Mouse (Mus musculus): ENCODE data around the gene Gp5.

Gene Gp5

DNA sequence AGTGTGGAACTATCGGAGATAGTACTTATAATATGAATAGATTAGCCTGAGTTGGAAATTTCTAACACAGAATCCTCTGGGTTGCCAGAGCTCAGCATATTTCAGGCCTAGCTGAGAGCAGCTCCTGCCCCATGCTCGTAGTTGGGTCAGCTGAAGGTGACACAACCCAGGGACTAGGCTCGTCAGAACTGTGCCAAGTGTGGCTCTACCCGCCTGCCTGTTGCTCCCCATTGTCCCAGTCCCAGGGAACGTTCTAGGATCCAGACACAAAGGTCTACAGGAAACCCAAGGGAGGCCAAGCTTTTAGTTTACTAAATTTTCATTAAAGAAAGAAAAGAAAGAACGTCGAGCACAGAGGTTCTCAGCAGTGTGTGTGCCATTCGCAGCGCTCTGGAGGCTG lies 49.2 kb downstream of the Gp5 start:
- Histone ChIP-seq H3K36me3 (ENCODE audit: insufficient read depth, low read length) (no peaks in the 10 kb centered on the region), H3K9me3 (ENCODE audit: low read length) (no peaks in the 10 kb centered on the region), H3K4me3 (replicated peaks; ENCODE audit: low read length) (no peak overlapping the region), H3K27me3 (ENCODE audit: insufficient read depth, low read length) (peaks cover 9% of the 10 kb centered on the region; the same call in 1 of the 2 replicates), H3K4me1 (replicated peaks; ENCODE audit: low read depth, low read length) (peaks cover 32% of the 10 kb centered on the region)
- TF ChIP-seq NANOG (IDR thresholded peaks at IDR 0.05; ENCODE audit: borderline replicate concordance, low read length) = no peak
- no peak for TF ChIP-seq CTCF (conservative IDR thresholded peaks at IDR 0.05; ENCODE audit: low read length)
- TF ChIP-seq POU5F1 (IDR thresholded peaks at IDR 0.05; ENCODE audit: borderline replicate concordance, low read length) = no peak

DNA sequence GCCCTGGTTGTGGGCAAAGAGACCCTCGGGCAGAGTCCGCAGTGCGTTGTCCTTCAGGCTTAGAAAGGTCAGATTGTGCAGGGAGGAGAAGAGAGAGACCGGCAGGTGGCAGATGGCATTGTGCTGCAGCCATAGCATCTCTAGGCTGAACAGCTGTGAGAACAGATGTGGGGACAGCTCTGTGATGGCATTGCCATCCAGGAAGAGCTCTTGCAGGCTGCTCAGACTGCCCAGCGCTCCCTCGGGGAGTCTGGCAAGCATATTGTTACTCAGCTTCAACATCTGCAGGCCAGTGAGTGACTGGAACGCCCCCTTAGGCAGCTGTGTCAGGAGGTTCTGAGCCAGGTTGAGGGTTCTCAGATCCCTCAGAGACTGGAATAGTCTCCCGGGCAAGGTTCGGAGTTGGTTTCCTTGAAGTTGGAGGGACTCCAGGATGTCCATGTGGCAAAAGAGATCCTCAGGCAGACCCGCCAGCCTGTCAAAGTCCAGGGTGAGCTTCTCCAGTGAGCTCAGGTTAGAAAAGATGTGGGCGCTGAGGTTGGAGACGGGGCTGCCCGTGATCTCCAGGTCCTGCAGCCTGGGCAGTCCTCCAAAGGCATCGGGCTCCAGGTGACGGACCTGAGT lies 50.5 kb downstream of the Gp5 start:
- TF ChIP-seq POU5F1 (IDR thresholded peaks at IDR 0.05; ENCODE audit: borderline replicate concordance, low read length) (no peak), NANOG (IDR thresholded peaks at IDR 0.05; ENCODE audit: borderline replicate concordance, low read length) (no peak), CTCF (conservative IDR thresholded peaks at IDR 0.05; ENCODE audit: low read length) (no peak)
- peaks cover 11% of the 10 kb centered on the region; the same call in 1 of the 2 replicates for H3K27me3 ChIP-seq (ENCODE audit: insufficient read depth, low read length)
- no peaks in the 10 kb centered on the region for H3K9me3 ChIP-seq (ENCODE audit: low read length)
- no peaks in the 10 kb centered on the region for H3K36me3 ChIP-seq (ENCODE audit: insufficient read depth, low read length)
- H3K4me3 ChIP-seq (replicated peaks; ENCODE audit: low read length) = no peak overlapping the region; the same call in 1 of the 2 replicates
- H3K4me1 ChIP-seq (replicated peaks; ENCODE audit: low read depth, low read length) = peaks cover 38% of the 10 kb centered on the region

DNA sequence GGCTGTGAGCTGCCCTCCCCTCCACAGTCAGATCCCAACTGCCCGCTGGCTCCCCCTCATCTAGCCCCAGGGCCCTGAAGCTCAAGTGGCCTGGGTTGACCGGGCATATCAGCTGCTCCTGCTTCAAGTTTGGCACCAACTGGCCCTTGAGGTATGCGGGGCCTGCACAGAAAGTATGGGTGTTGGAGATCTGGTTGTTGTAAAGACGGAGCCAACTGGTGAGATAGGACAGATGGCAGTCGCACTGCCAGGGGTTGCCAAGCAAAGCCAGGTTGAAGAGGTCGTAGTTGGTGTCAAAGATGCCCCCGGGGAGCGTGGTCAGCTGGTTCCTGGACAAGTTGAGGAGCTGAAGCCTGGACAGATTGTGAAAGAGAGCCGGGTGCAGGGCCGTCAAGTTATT lies 51.1 kb downstream of the Gp5 start:
- H3K36me3 ChIP-seq (ENCODE audit: insufficient read depth, low read length) = no peaks in the 10 kb centered on the region
- peaks cover 42% of the 10 kb centered on the region for H3K4me1 ChIP-seq (replicated peaks; ENCODE audit: low read depth, low read length)
- H3K9me3 ChIP-seq (ENCODE audit: low read length) = no peaks in the 10 kb centered on the region
- H3K27me3 ChIP-seq (ENCODE audit: insufficient read depth, low read length) = peaks cover 11% of the 10 kb centered on the region; the same call in 1 of the 2 replicates
- no peak for TF ChIP-seq NANOG (IDR thresholded peaks at IDR 0.05; ENCODE audit: borderline replicate concordance, low read length)
- no peak for TF ChIP-seq CTCF (conservative IDR thresholded peaks at IDR 0.05; ENCODE audit: low read length)
- TF ChIP-seq POU5F1 (IDR thresholded peaks at IDR 0.05; ENCODE audit: borderline replicate concordance, low read length) = no peak
- no peak overlapping the region for H3K4me3 ChIP-seq (replicated peaks; ENCODE audit: low read length)

DNA sequence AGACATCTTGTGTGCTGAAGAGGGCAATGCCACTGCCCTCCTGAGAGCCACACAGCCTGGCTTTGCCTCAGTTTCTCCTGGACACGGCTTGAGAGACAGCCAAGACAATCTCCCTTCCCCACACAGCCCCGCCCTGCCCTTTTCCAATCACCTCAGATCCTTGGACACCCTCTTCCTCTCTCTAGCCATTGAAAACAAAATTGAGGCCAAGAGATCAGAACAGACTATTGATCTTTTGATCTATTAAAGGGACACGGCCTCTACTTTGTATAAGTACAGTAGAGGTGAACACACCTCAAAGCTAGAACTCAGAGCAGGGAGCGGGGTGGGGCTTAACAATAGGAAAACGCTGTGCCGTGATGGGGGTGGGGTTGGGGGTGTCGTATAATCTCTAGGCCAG lies 52.1 kb downstream of the Gp5 start:
- H3K36me3 ChIP-seq (ENCODE audit: insufficient read depth, low read length) = no peaks in the 10 kb centered on the region
- no peak overlapping the region for H3K4me3 ChIP-seq (replicated peaks; ENCODE audit: low read length)
- peaks cover 42% of the 10 kb centered on the region for H3K4me1 ChIP-seq (replicated peaks; ENCODE audit: low read depth, low read length)
- H3K9me3 ChIP-seq (ENCODE audit: low read length) = no peaks in the 10 kb centered on the region
- TF ChIP-seq POU5F1 (IDR thresholded peaks at IDR 0.05; ENCODE audit: borderline replicate concordance, low read length) = no peak
- no peak for TF ChIP-seq NANOG (IDR thresholded peaks at IDR 0.05; ENCODE audit: borderline replicate concordance, low read length)
- TF ChIP-seq CTCF (conservative IDR thresholded peaks at IDR 0.05; ENCODE audit: low read length) = no peak
- peaks cover 11% of the 10 kb centered on the region; the same call in 1 of the 2 replicates for H3K27me3 ChIP-seq (ENCODE audit: insufficient read depth, low read length)

DNA sequence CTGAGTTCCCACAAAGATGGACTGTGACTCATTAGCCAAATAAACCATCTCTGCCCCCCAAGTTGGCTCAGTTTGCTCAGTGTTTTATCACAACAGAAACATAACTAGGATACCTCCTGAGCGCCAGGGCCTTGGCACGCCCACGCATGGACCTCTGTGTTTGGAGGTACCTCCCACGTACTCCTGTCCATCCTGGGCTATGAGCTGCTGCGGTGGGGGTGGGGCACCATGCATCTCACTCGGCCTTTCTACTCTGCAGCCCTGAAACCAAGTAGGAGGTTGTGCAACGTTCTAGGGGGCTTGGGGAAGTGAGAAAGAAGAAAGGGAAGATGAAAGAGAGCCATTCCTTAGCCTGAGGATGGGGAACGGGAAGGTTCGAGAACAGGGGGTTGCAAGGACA lies 52.9 kb downstream of the Gp5 start:
- H3K4me1 ChIP-seq (replicated peaks; ENCODE audit: low read depth, low read length) = peaks cover 42% of the 10 kb centered on the region
- H3K4me3 ChIP-seq (replicated peaks; ENCODE audit: low read length) = no peak overlapping the region
- H3K36me3 ChIP-seq (ENCODE audit: insufficient read depth, low read length) = no peaks in the 10 kb centered on the region
- TF ChIP-seq POU5F1 (IDR thresholded peaks at IDR 0.05; ENCODE audit: borderline replicate concordance, low read length) = no peak
- TF ChIP-seq CTCF (conservative IDR thresholded peaks at IDR 0.05; ENCODE audit: low read length) = no peak
- no peak for TF ChIP-seq NANOG (IDR thresholded peaks at IDR 0.05; ENCODE audit: borderline replicate concordance, low read length)
- peaks cover 11% of the 10 kb centered on the region; the same call in 1 of the 2 replicates for H3K27me3 ChIP-seq (ENCODE audit: insufficient read depth, low read length)
- H3K9me3 ChIP-seq (ENCODE audit: low read length) = no peaks in the 10 kb centered on the region

All from E14TG2a.4 (cell line).